Mouse (Mus musculus) thymus, postnatal 4 days (tissue): ENCODE data around the gene H6pd.
"Not testable (repeated sequence)": the region's sequence is repeated elsewhere in the genome, so short reads cannot be mapped to it uniquely, and the experiment has no call there.

Source experiments
- DNase-seq: peaks from one replicate; pipeline ENCODE4 v3.0.0; 2021

H6pd gene

GRCm38 (mm10) chr4:150008853-150009586, at the start of gene H6pd:
Gene H6pd, minus strand, starts transcription at chr4:150009023.
- peak; percentile 98 for DNase-seq

DNA sequence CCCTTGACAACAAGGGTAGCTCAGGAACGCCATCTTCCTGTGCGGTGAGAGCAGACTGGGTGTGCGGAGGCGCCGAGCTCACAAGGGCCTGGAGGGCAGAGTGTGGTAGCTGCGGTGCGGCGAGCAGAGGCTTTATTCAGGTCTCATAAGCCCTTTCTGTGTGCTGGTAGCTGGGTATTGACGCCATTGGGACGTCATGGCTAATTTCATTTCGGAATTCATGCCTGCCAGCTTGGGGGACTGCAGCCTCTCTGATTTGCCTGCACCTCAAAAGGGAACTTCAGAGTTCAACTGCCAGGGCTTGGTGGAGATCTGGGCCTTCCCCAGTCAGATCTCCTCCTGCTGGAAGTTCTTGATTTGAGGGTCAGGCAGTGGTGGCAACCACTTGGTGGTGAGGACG, 48.9 kb upstream of the H6pd start:
- DNase-seq = no peak

GRCm38 (mm10) chr4:150056171-150056570, 47.3 kb upstream of the H6pd start:
- no peak for DNase-seq

DNA sequence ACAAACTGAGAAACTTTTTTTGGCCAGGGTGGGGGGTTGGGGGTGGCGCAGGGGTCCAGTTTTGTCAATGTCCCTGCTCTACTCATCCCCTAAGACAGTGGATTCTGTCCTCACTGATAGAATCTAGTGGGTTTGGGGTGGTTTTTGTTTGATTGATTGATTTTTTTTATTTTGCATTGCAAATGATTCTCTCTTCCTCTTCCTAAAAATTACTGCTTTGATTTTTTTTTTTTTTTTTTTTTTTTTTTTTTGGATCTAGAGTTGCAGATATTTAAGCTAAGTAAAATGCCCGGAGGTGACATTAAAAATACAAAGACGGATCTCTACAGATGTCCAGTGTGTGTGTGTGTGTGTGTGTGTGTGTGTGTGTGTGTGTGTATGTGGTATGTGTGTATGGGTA, 43.6 kb upstream of the H6pd start:
- DNase-seq = no peak

- DNase-seq = no peak
Measured at GRCm38 (mm10) chr4:150051514-150051913, 42.7 kb upstream of the H6pd start.

- DNase-seq = no peak
Measured at GRCm38 (mm10) chr4:150049564-150050226, 40.9 kb upstream of the H6pd start.

DNA sequence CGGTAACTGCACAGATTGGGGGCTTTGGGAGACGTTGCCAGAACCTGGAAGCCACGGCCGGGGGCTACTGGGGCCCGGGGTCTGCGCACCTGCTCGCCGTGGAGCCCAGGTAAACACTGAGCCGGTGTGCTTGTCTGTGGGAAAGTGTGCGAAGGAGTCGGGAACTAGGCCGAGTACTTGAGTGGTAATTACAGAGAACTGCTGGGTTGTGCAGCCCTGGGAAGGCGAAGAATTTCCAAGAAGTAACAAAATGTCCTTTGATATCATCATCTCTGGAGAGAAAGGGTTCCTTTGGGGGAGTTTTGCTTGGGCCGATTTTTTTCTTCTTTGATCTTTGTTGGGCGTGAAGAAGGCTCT, 40.3 kb upstream of the H6pd start:
- no peak for DNase-seq

- peak; percentile 56 for DNase-seq
Measured at GRCm38 (mm10) chr4:150048478-150049156, 39.8 kb upstream of the H6pd start.

GRCm38 (mm10) chr4:150048038-150048437, 39.2 kb upstream of the H6pd start:
- DNase-seq = peak; percentile 34

DNA sequence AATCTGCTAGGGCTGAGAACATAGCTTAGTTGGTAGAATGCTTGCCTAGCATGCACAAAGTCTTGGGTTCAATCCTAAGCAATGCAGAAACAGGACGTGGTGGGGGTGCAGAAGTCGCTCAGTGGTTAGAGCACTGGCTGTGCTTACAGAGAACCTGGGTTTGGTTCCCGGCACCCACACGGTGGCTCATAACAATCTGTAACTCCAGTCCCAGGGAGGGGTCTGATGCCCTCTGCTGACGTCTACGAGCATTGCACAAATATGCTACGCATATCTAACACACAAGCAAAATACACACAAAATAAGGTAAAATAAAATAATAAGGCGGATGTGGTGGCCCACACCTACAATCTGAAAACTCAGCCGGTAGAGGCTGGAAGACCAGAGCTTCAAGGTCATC, 34.8 kb upstream of the H6pd start:
- no peak for DNase-seq

- no peak for DNase-seq
Measured at GRCm38 (mm10) chr4:150041346-150042110, 32.7 kb upstream of the H6pd start.

DNA sequence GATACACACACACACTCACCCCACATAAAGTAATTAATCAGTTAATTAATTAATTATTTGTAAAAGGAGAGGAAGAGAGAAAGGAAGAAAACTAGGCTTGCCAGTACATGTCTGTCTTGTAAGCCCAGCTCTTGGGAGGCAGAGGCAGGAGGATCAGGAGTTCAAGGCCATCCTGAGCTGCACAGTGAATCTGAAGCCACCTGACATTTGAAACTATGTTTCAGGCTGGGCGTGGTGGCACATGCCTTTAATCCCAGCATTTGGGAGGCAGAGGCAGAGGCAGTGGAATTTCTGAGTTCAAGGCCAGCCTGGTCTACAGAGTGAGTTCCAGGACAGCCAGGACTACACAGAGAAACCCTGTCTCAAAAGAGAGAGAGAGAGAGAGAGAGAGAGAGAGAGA, 32.0 kb upstream of the H6pd start:
- not testable (repeated sequence) for DNase-seq

GRCm38 (mm10) chr4:150040003-150040581, 31.3 kb upstream of the H6pd start:
- DNase-seq = no peak

- DNase-seq = no peak
Measured at GRCm38 (mm10) chr4:150038533-150038932, 29.7 kb upstream of the H6pd start.

DNA sequence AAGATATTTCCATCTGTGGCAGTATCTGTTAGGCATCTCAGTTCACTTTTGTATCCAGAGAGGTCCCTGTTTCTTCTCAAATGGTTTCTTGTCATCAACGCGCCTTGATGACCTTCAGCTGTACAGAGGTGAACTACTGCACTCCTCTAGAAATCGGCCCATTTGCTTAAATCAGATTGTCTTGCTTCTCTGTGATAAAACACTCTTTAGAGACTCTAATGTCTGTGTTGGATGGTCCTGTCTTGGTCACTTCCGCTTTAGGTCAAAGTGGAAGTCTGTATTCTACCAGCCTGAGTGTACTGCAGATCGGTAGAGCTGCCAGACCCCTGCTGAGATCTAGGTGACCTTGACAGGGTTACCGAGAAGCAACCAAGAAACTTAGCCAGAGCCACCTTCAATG, 27.3 kb upstream of the H6pd start:
- DNase-seq = no peak

DNA sequence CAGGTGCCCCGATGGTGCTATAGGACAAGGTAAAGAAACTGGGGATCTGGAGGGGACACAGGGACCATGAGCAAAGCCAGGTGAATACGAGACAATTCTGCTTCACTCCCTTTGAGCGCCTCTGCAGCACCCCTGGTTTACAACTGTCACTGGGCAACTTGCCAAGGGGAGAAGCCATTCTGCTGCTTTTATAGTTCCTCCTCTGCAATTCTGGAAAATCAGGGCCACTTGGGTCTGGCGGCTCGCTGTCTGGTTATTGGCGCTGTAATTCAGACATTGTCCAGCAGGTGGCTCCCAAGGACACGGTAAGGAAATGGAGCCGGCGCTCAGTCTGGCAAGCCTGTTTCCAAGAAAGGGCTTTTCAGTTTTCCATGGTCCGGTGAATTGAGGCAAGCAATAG, 26.5 kb upstream of the H6pd start:
- peak; percentile 91 for DNase-seq

- no peak for DNase-seq
Measured at GRCm38 (mm10) chr4:150033261-150033671, 24.4 kb upstream of the H6pd start.

DNA sequence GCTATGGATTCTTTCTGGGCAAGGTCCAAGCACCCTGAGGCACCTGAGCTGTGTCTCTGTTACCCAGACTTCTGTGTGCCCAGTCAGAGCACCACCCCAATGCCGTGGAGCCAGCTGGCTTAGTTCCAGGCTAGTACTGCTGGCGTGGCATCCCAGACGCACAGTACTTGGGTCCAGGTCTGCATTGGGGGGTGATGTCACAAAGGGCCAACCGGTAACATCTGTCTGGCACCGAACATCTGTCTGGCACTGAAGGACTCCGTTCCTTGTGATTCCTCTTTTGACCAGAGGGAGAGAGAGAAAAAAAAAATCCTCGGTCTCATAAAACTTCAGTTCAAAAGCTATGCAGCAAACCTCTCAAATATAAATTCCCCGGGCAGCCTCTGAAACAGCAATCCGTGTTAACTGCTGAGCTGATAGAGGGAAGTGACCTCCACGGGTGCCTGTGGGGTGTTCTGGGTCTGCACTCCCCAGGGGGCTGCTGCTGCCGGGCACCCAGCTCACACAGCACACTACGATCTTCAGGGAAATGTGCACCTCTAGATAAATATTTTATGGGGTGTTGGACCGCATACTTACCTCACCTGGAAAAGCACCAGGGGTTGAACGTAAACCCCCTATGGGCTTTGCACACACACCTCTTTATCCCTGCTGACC, 22.5 kb upstream of the H6pd start:
- DNase-seq = no peak

DNA sequence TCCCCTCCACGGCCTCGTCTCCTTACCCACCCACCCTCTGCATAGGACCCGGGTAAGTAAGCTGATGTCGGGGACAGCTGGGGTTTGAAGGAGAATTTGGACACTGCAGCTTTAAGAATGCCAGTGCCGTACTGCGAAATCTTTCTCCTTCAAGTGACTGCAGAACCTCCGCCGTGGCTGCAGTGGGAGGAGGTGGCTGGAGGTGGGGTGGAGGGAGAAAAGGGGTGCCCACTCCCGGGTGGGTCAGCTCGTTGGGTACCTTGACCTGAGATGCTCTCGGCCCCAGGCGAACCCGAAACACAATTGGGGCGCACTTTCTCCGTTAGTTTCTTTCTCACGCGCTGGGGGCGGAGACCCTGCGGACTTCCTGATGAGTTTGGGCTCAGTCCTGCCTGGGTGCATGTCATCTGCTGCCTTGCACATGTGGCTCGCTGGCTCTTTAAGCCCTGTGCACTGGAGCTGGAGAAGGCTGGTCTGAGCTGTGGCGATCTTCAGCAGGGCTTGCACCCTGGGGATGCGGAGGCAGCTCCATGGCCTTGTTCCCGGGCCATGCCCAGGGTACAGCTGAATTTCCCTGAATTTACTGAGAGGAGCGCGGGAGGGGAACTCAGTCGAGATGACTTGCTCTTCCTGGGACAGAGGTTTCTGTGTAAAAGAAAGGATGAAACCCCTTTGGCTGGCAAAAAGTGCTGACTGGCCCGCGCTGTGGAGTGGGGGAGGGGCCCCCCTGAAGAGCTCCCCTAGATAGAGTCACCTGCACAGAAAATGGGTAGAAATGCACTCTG, 21.8 kb upstream of the H6pd start:
- DNase-seq = peak; percentile 55

DNA sequence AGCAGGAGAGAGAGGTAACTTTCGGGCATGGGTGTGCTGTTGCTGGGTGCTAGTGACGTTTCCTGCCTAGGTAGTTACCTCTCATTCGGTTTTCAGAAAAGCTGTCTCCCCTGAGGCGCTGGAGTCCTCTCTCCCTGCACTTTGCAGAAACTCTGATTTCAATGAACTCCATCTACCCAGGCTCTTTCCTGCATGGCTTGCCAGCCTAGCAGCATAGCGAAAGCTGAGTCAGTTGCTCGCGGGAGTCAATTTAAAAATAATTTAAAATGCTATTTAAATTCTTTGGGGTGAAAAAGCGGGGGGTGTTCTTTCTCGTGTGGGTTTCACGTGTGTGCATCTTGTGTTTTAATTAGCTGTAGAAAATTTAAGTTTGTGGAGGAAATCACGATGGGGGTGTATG, 21.1 kb upstream of the H6pd start:
- DNase-seq = peak; percentile 44

DNA sequence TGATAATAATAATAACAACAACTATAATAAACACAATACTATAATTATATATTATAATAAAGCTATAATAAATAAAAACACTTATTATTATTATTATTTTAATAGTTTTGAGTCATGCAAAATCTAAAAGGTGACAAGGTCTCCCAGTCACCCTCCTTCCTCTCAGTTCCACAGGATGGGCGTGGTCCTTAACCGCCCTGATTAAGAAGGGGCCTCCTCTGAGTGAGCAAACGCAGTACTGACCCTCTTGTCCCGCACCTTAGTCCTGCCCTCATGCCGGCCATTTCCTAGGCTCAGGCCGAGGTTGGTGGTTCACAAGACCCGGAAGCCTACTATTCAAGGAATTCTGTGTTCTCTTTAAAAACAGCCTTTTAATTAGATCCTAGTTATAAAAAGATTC, 14.7 kb upstream of the H6pd start:
- DNase-seq = no peak
